Mouse (Mus musculus) forebrain, embryonic 13.5 days (tissue): ENCODE measurements around the gene Pgf. TPM values are rescaled to one million over a fixed set of nuclear protein-coding genes. Genes with fewer than 3 reads are reported as not detected.

ENCODE experiments used
- ATAC-seq: fragments of 200-750 bp; cut with Nextera tagmentation; 2 replicates; pipeline ENCODE4 v1.8.0; 2017
- H3K27ac ChIP-seq: fragments of 300-500 bp; sonication (generic); 2 replicates; pipeline ENCODE4 v1.5.1; 2015; ENCODE audit warnings: inconsistent platforms, mild to moderate bottlenecking, moderate library complexity
- H3K27me3 ChIP-seq: fragments of 300-500 bp; sonication (generic); 2 replicates; pipeline ENCODE4 v1.6.1; 2015; ENCODE audit warnings: mild to moderate bottlenecking, inconsistent platforms
- H3K36me3 ChIP-seq: fragments of 300-500 bp; sonication (generic); 2 replicates; pipeline ENCODE4 v1.6.1; 2015; ENCODE audit warnings: mild to moderate bottlenecking, inconsistent platforms; ENCODE audit not compliant: poor library complexity, severe bottlenecking
- H3K4me1 ChIP-seq: fragments of 300-500 bp; sonication (generic); 2 replicates; pipeline ENCODE4 v1.6.1; 2015; ENCODE audit warnings: inconsistent platforms
- H3K4me2 ChIP-seq: fragments of 300-500 bp; sonication (generic); 2 replicates; pipeline ENCODE4 v1.6.1; 2015; ENCODE audit warnings: inconsistent platforms, mild to moderate bottlenecking, moderate library complexity
- H3K4me3 ChIP-seq: fragments of 300-500 bp; sonication (generic); 2 replicates; pipeline ENCODE4 v1.5.1; 2015; ENCODE audit warnings: mild to moderate bottlenecking, inconsistent platforms
- H3K9ac ChIP-seq: fragments of 300-500 bp; sonication (generic); 2 replicates; pipeline ENCODE4 v1.6.1; 2015; ENCODE audit warnings: mild to moderate bottlenecking, inconsistent platforms
- H3K9me3 ChIP-seq: fragments of 300-500 bp; sonication (generic); replicated peaks from 2 replicates; pipeline ENCODE4 v1.6.1; 2016; ENCODE audit warnings: inconsistent platforms
- WGBS: fragments of 180-500 bp; shearing (Covaris S2); methylation state at CpG from one replicate; pipeline ENCODE4 v1.1.7; 2015; 5-methylcytosine and 5-hydroxymethylcytosine counted together
- polyA plus RNA-seq: library from polyadenylated mRNA; unstranded; fragments of >200 nt; fragmentation: Nextera tagmentation; extraction: Ambion mirVana; gene quantifications from 2 replicates; pipeline ENCODE4 v1.2.1, GENCODE M21; 2015

Pgf gene
- polyA plus RNA-seq, 1 experiment from 2014 or later = 7.0 TPM

DNA sequence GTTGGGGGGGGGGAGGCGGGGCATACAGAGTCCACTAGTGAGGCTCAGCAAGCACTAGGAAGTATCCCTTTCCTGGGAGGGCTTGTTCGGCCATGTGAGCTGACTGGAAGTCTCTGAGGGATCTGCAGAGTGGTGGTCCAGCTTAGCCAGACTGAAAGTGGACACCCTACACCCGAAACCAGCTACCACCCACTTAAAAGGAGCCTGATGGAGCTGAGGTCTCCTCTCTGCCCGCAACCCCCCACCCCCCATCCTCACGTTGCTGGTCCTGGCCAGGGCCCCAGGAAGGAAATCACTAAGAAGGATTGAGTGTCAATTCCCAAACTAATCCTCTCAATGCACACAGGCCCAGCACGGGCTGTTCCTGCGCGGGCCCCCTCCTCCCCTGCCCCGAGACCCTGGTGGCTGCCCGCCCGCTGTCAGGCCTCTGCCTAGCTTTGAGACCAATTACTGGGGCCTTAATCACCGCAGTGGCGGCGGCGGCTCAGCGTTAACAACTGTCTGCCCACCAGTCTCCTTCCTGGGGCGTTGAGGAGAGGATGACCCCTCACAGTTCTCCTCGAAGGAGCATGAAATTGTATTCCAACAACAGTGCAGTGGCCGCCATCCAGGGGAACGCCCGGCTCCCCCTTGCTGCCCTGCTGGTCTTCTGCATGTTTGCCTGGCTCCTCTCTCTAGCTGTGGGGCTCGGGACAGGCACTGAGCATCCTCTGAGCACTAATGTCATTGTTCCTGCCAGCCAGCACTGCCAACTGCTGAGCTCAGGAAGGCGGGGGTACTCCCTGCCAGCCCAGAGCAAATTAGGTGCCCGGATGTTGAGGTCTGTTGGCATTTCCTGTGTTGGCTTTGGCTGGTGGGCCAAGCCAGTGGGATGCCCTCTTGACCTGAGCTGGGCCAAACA is 23.6 kb upstream of the Pgf start:
- Histone ChIP-seq H3K9ac (peak overlapping the region; percentile 19; the same call in 1 of the 2 replicates), H3K9me3 (no peaks in the 10 kb centered on the region), H3K27ac (peak overlapping the region; percentile 60), H3K4me2 (peak overlapping the region; percentile 40), H3K4me1 (peaks cover 15% of the 10 kb centered on the region), H3K36me3 (no peaks in the 10 kb centered on the region), H3K4me3 (no peak overlapping the region), H3K27me3 (0 out of 2 replicates have a peak, but pooled peaks cover 3% of the 10 kb centered on the region)
- 8% methylated on average over 24 of the region's 24 CpGs for WGBS
- ATAC-seq = peak; percentile 71

DNA sequence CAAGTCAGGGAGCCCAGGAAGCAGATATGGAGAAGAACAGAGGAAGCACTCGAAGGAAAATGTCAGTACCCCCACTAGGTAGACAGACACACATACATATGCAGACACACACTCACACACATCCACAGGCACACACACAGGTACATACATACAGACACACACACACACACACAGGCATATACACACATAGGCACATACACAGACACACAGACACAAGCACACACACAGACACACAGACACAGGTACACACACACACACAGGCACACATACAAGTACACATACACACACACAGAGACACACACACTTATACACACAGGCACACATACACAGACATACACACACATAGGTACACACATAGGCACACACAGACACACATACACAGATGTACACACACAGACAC is 22.4 kb upstream of the Pgf start:
- 0 out of 2 replicates have a peak, but pooled peaks have one; percentile 13 for ATAC-seq
- H3K9me3 ChIP-seq = no peaks in the 10 kb centered on the region
- no peak overlapping the region for H3K27ac ChIP-seq
- no peak overlapping the region for H3K4me3 ChIP-seq
- no peaks in the 10 kb centered on the region for H3K36me3 ChIP-seq
- 0 out of 2 replicates have a peak, but pooled peaks cover 3% of the 10 kb centered on the region for H3K27me3 ChIP-seq
- 81% methylated on average over 1 of the region's 1 CpGs for WGBS
- peaks cover 18% of the 10 kb centered on the region for H3K4me1 ChIP-seq
- no peak overlapping the region for H3K9ac ChIP-seq
- H3K4me2 ChIP-seq = no peak overlapping the region

DNA sequence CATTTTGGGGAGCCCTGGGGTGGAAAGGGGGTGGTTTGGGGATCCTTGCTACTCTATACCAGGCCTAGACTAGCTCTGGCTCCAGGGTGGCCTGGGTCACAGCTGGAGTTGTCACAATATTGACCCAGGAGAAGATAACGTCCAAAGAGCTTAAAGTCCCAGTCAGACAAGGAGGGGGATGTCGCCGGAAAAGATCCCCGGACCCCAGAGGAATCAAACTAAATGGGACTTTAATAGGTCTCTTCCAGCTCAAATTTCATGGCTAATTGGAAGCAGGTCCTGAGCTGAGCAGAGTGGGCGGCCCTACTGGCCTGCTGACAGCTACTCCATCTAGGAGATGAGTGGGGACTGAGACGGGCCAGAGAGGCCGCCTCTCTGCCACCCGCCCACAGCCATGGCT is 20.3 kb upstream of the Pgf start:
- no peaks in the 10 kb centered on the region for H3K36me3 ChIP-seq
- no peak overlapping the region for H3K27ac ChIP-seq
- H3K4me2 ChIP-seq = no peak overlapping the region
- peaks cover 35% of the 10 kb centered on the region for H3K4me1 ChIP-seq
- H3K27me3 ChIP-seq = 0 out of 2 replicates have a peak, but pooled peaks cover 3% of the 10 kb centered on the region
- no peak for ATAC-seq
- no peaks in the 10 kb centered on the region for H3K9me3 ChIP-seq
- H3K4me3 ChIP-seq = no peak overlapping the region
- no peak overlapping the region for H3K9ac ChIP-seq
- 35% methylated on average over 8 of the region's 8 CpGs for WGBS

DNA sequence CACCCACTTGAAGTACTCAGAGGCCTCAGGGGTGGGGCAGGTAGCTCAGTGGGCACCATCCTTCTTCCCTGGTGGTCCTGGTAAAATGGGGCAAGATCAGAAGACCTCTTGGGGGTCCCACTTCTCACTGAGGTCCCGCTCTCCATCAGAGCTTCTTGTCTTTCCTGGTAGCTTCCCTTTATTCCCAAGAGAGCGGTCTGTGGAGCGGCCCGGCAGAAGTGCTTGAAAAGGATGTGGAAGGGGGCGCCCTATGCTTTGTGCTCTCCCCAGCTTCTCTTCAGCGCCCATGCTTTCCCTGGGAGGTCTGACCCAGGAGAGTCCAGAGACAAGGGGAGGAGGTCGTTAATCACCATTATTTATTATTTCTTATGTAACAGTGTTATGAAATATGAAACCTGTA is 19.8 kb upstream of the Pgf start:
- no peak for ATAC-seq
- no peak overlapping the region for H3K4me3 ChIP-seq
- H3K27ac ChIP-seq = no peak overlapping the region
- H3K27me3 ChIP-seq = 0 out of 2 replicates have a peak, but pooled peaks cover 3% of the 10 kb centered on the region
- no peaks in the 10 kb centered on the region for H3K9me3 ChIP-seq
- H3K36me3 ChIP-seq = no peaks in the 10 kb centered on the region
- no peak overlapping the region for H3K4me2 ChIP-seq
- 78% methylated on average over 7 of the region's 7 CpGs for WGBS
- H3K4me1 ChIP-seq = peaks cover 41% of the 10 kb centered on the region
- H3K9ac ChIP-seq = no peak overlapping the region

DNA sequence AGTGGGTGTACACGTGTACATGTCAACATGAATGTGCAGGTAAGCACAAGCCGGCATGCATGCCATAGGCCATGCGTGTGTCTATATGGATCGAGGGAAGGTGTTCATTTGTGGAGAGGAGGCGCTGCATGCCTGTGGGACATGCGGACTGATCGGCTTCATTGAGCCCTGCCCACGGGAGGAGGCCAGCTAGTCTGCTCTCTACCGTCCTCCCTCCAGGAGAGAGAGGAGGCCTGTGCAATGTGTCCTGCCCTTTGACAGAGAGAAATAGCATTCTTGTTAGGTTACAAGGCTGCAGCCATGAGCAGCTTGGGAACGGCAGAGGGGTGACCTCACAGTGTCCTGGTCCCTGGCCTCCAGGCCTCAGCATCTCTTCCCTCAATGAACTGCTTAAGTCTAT is 18.6 kb upstream of the Pgf start:
- peaks cover 38% of the 10 kb centered on the region for H3K4me1 ChIP-seq
- no peak overlapping the region for H3K27ac ChIP-seq
- no peaks in the 10 kb centered on the region for H3K36me3 ChIP-seq
- 0 out of 2 replicates have a peak, but pooled peaks cover 3% of the 10 kb centered on the region for H3K27me3 ChIP-seq
- no peak overlapping the region for H3K4me2 ChIP-seq
- 91% methylated on average over 10 of the region's 10 CpGs for WGBS
- H3K9ac ChIP-seq = no peak overlapping the region
- H3K4me3 ChIP-seq = no peak overlapping the region
- ATAC-seq = no peak
- no peaks in the 10 kb centered on the region for H3K9me3 ChIP-seq

DNA sequence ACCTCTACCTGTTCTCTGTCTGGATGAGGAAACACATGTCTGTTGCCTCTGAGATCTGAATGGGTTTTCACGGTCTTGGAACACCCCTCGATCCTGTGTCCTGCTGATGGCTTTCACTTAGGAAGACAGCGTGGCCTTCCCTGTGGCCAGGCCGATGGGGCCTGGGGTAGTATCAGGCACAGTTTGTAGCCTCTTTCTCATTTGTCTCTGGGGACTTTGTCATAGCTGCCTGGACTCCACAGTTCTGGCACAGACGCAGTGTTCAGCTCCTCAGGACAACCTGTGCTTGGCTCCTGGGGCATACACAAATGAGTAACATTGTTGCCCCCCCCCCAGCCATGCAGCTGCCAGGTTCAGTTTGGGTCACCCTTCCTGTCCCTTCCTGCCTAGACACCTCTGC is 17.5 kb upstream of the Pgf start:
- peak overlapping the region; percentile 31 for H3K27ac ChIP-seq
- no peak overlapping the region for H3K4me2 ChIP-seq
- no peak overlapping the region for H3K4me3 ChIP-seq
- 86% methylated on average over 5 of the region's 5 CpGs for WGBS
- no peak overlapping the region for H3K9ac ChIP-seq
- ATAC-seq = no peak
- peaks cover 29% of the 10 kb centered on the region for H3K4me1 ChIP-seq
- H3K27me3 ChIP-seq = 0 out of 2 replicates have a peak, but pooled peaks cover 3% of the 10 kb centered on the region
- H3K36me3 ChIP-seq = no peaks in the 10 kb centered on the region
- no peaks in the 10 kb centered on the region for H3K9me3 ChIP-seq

DNA sequence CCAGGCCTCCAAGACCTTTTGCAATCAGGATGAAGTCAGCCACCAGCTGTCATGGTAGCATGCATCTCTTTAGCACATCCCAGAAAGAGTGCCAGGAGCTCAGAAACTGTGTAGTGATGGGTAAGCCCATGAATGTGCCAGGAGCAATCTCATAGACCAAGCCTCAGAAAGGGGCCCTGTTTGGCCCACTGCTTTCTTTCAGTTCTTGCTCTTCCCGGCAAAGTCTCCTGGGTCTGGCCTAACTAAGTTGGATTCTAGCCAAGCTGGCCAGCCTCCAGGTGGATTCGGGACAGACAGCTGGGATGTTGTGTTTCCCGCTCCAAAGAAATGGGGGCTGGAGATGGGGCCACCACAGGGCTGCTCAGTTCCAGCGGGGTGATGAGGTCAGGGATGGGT is 17.0 kb upstream of the Pgf start:
- H3K4me2 ChIP-seq = no peak overlapping the region
- H3K27me3 ChIP-seq = 0 out of 2 replicates have a peak, but pooled peaks cover 3% of the 10 kb centered on the region
- H3K27ac ChIP-seq = peak overlapping the region; percentile 31
- H3K4me1 ChIP-seq = peaks cover 29% of the 10 kb centered on the region
- WGBS = 36% methylated on average over 4 of the region's 4 CpGs
- no peak overlapping the region for H3K4me3 ChIP-seq
- no peak overlapping the region for H3K9ac ChIP-seq
- no peaks in the 10 kb centered on the region for H3K36me3 ChIP-seq
- ATAC-seq = peak; percentile 41; the same call in 1 of the 2 replicates
- no peaks in the 10 kb centered on the region for H3K9me3 ChIP-seq

DNA sequence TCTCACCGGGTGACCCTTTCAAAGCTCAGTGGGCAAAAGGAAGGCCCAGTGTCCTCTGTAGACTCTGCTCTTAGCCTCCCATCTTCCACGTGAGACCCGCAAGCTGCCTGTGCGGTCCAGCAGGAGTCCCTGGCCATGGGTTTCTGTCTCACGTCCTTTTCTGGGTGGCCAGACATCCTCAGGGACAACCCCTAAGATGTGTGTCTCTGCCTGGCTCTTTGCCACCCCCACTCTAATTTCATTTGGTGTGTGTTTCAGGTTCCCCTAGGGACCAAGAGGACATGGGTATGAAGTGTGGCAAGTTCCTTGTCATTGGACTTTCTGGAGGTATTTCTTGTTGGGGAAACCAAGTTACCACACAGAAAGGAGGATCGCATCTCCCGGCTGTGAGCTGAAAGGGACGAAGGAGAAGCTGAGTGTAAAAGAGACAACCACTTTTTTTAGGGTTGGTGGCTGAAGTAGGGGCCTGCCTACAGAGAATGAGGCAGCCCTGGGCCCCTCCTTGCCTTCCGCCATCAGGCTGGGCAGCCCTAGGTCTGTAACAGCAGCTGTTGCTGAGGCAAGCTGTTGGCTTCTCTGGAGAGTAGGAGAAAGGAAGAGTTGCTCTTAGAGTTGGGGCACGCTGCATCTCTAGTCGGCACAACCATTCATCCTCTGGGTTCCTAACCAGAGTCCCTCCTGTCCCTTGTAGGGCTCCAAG is 16.5 kb upstream of the Pgf start:
- H3K36me3 ChIP-seq = no peaks in the 10 kb centered on the region
- peaks cover 29% of the 10 kb centered on the region for H3K4me1 ChIP-seq
- H3K9ac ChIP-seq = no peak overlapping the region
- peak; percentile 10; the same call in 1 of the 2 replicates for ATAC-seq
- H3K27me3 ChIP-seq = 0 out of 2 replicates have a peak, but pooled peaks cover 1% of the 10 kb centered on the region
- no peak overlapping the region for H3K4me3 ChIP-seq
- H3K27ac ChIP-seq = peak overlapping the region; percentile 31; the same call in 1 of the 2 replicates
- 84% methylated on average over 11 of the region's 11 CpGs for WGBS
- H3K9me3 ChIP-seq = no peaks in the 10 kb centered on the region
- H3K4me2 ChIP-seq = no peak overlapping the region

DNA sequence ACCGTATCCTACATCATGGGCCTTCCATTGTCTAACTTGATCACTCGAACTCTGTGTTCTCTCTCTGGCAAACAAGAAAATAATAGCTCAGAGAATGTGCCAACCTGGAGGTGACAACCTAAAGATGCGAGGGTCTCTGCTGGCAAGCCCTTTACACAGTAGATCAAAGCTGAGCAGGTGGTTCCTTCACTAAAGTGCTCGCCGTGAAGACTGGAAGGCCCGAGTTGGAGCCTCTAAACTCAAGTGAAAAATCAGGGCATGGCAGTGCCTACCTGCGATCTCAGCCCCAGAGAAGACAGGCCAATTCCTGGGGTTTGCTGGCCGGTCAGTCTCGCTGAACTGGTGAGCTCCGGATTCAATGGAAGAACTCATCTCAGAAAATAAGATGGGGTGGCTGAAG is 15.6 kb upstream of the Pgf start:
- H3K27ac ChIP-seq = no peak overlapping the region
- WGBS = 80% methylated on average over 10 of the region's 10 CpGs
- ATAC-seq = no peak
- H3K4me2 ChIP-seq = no peak overlapping the region
- no peaks in the 10 kb centered on the region for H3K36me3 ChIP-seq
- peaks cover 29% of the 10 kb centered on the region for H3K4me1 ChIP-seq
- H3K27me3 ChIP-seq = no peaks in the 10 kb centered on the region
- H3K9me3 ChIP-seq = no peaks in the 10 kb centered on the region
- H3K4me3 ChIP-seq = no peak overlapping the region
- H3K9ac ChIP-seq = no peak overlapping the region

DNA sequence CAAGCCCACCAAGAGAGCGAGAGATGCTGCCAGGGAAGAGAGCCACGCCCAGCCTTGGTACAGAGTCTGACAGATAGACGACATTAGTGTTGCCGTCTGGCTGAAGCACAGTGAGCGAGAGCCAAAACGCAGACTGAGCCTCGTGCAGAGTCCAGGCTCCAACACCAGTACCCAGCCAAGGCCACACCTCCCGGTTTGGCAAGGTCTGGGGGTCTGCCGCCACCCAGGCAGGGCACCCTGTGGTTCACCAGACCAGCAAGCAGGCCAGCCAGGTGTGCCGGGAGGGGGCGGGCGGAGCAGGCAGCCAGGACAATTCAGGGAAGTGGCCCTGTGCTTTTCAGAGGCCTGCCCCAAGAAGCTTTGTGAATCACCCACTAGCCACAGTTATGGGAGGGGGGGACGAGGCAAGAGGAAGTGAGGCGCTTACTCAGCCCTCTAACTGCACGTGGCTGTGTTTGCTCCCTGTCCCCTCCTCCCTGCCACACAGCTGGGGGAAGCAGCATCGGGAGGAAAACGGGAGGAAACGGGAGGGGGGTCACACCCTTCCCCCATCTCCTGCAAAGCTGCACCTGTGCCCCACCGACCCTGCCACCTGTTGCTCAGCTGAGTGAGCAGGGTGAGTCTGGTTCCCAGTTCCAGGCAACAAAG is 15.0 kb upstream of the Pgf start:
- Histone ChIP-seq H3K4me2 (no peak overlapping the region), H3K4me3 (no peak overlapping the region), H3K27me3 (no peaks in the 10 kb centered on the region), H3K4me1 (peaks cover 29% of the 10 kb centered on the region), H3K9ac (no peak overlapping the region), H3K9me3 (no peaks in the 10 kb centered on the region), H3K27ac (no peak overlapping the region), H3K36me3 (no peaks in the 10 kb centered on the region)
- WGBS = 30% methylated on average over 19 of the region's 19 CpGs
- ATAC-seq = no peak

DNA sequence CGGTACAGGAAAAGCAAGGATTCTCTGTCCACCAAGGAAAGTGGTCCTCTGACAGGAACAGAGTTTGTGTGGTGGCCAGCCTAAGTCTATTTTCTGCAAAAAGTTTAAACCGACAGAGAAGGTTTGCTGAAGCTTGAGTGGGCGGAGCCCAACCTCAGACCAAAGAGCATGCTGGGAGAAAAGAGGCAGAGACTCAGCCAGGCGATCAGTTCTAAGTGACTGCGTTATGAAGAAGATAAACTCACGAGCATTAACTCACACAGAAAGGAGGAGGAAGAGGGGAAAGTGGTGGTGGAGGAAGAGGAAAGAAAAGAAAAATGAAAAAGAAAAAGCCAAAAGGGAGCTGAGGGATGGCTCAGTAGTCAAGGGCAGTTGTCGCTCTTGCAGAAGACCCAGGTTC is 12.7 kb upstream of the Pgf start:
- no peaks in the 10 kb centered on the region for H3K27me3 ChIP-seq
- H3K4me3 ChIP-seq = no peak overlapping the region
- 80% methylated on average over 7 of the region's 7 CpGs for WGBS
- H3K9ac ChIP-seq = no peak overlapping the region
- no peaks in the 10 kb centered on the region for H3K9me3 ChIP-seq
- H3K4me1 ChIP-seq = peaks cover 29% of the 10 kb centered on the region
- no peak overlapping the region for H3K4me2 ChIP-seq
- no peaks in the 10 kb centered on the region for H3K36me3 ChIP-seq
- no peak for ATAC-seq
- H3K27ac ChIP-seq = no peak overlapping the region

DNA sequence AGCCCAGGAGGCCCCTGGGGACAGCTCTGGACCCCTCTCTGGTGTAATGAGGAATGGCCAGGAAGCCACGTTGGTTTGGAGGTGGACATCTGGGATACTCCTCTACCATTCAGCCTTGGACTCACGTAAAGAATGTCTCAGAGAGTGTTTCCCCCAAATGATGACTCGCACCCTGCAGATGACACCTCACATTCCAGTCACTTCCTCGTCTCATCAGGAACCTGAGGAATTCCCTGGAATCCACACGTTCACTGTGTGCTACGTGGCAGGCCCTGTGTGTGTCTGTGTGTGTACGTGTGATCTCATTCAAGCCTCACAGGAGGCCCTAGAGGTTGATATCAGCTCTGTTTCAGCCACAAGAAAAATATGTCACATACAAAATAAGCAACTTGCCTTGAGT is 8.8 kb upstream of the Pgf start:
- H3K4me3 ChIP-seq = no peak overlapping the region
- 78% methylated on average over 7 of the region's 7 CpGs for WGBS
- ATAC-seq = no peak

More for the DNA sequence above, 8.8 kb upstream of the Pgf start:
- Histone ChIP-seq H3K27ac (no peak overlapping the region), H3K4me2 (no peak overlapping the region), H3K27me3 (0 out of 2 replicates have a peak, but pooled peaks cover 4% of the 10 kb centered on the region), H3K36me3 (no peaks in the 10 kb centered on the region), H3K9me3 (no peaks in the 10 kb centered on the region), H3K9ac (no peak overlapping the region), H3K4me1 (peaks cover 15% of the 10 kb centered on the region)
